Mouse (Mus musculus) intestine, embryonic 14.5 days (tissue): Measurements from ENCODE around the gene Pik3r4. TPM values are rescaled to one million over a fixed set of nuclear protein-coding genes. Genes with fewer than 3 reads are reported as not detected.
A peak's percentile ranks its signal among the peaks of the same experiment; 100 is the strongest.
"Not testable (repeated sequence)": the region's sequence is repeated elsewhere in the genome, so short reads cannot be mapped to it uniquely, and the experiment has no call there.

Experiments
- ATAC-seq: fragments of 200-750 bp; cut with Nextera tagmentation; replicated peaks from 2 replicates; pipeline ENCODE4 v1.8.0; 2017; ENCODE audit warnings: low read depth, moderate number of reproducible peaks, moderate TSS enrichment, moderate library complexity; ENCODE audit not compliant: low FRiP score, low TSS enrichment
- DNase-seq: peaks from one replicate; pipeline ENCODE4 v3.0.0-alpha.2; 2018; ENCODE audit warnings: low spot score
- H3K27ac ChIP-seq: fragments of 300-500 bp; sonication (generic); 2 replicates; pipeline ENCODE4 v1.5.1; 2014; ENCODE audit warnings: low read depth, mild to moderate bottlenecking, control low read depth
- H3K27me3 ChIP-seq: fragments of 300-500 bp; sonication (generic); replicated peaks from 2 replicates; pipeline ENCODE4 v1.6.1; 2014; ENCODE audit warnings: low read length, control low read depth; ENCODE audit not compliant: control insufficient read depth, insufficient read depth
- H3K36me3 ChIP-seq: fragments of 300-500 bp; sonication (generic); 2 replicates; pipeline ENCODE4 v1.6.1; 2014; ENCODE audit warnings: low read length, control low read depth; ENCODE audit not compliant: control insufficient read depth, insufficient read depth
- H3K4me1 ChIP-seq: fragments of 300-500 bp; sonication (generic); replicated peaks from 2 replicates; pipeline ENCODE4 v1.6.1; 2014; ENCODE audit warnings: low read length, control low read depth, mixed read lengths; ENCODE audit not compliant: control insufficient read depth, insufficient read depth
- H3K4me2 ChIP-seq: fragments of 300-500 bp; sonication (generic); 2 replicates; pipeline ENCODE4 v1.6.1; 2014; ENCODE audit warnings: low read length
- H3K4me3 ChIP-seq: fragments of 300-500 bp; sonication (generic); 2 replicates; pipeline ENCODE4 v1.5.1; 2014; ENCODE audit warnings: low read depth, low read length, control low read depth, mixed read lengths
- H3K9ac ChIP-seq: fragments of 300-500 bp; sonication (generic); 2 replicates; pipeline ENCODE4 v1.6.1; 2014; ENCODE audit warnings: mild to moderate bottlenecking, low read length
- H3K9me3 ChIP-seq: fragments of 300-500 bp; sonication (generic); 2 replicates; pipeline ENCODE4 v1.6.1; 2016; ENCODE audit warnings: low read length, control low read depth; ENCODE audit not compliant: control insufficient read depth
- WGBS: fragments of 180-500 bp; shearing (Covaris S2); extraction: QIAGEN DNeasy Blood & Tissue Kit; methylation state at CpG from one replicate; pipeline ENCODE4 v1.1.7; 2014; 5-methylcytosine and 5-hydroxymethylcytosine counted together
- polyA plus RNA-seq: library from polyadenylated mRNA; unstranded; fragments of >200 nt; fragmentation: Nextera tagmentation; extraction: Ambion mirVana; gene quantifications from 2 replicates; pipeline ENCODE4 v1.2.1, GENCODE M21; 2014

Gene Pik3r4
- polyA plus RNA-seq, result 21.8 and 22.7 TPM in 2 replicates

DNA sequence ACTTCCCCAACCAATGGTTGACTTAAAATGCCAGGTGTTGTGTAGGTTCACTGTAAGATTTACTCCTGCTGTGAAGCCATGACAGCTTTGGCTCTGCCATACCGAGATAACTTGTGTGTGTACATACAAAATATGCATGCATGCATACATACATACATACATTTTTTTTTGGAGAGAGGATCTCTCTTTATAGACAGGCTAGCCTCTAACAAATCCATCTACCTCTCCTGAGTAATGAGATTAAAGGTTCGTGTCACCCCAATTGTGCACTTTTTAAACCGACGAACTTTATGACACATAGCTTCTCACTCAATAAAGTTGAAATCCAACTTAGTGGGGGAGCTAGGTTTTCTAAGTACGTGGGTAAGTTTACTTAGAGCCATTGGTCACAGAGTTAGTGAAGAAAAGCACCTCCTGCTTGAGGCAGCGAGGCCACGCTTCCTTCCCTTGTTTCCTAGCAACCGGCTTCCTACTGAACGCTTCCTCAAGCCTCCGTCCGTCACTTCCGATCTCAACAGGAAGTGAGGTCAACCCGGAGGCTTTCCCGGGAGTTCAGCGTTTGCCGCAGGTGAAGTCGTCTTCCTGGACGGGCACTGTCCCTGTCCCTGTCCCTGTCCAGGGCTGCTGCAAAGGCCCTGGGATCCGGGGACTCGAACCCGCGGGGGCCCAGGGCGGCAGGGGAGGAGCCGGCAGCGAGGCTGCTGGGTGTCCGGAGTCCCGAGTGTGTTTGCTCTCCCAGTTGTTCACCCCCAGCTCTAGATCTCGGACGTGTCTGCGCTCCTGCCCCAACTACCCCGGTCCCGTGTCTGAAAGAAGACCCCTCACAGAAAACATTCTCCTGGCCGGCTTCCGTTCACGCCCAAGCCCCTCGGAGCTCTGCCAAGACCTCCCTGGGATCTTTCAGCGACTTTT is at the start of gene Pik3r4:
TSS of gene Pik3r4 (plus strand) at position 519 of the 912 bp plus-strand sequence.
- peak within 1 kb of the TSS; percentile 65 for H3K27ac ChIP-seq
- no peaks in the 10 kb centered on the region for H3K27me3 ChIP-seq
- peak within 1 kb of the TSS; percentile 73 for H3K4me3 ChIP-seq
- peaks cover 9% of the 10 kb centered on the region; the same call in 1 of the 2 replicates for H3K4me1 ChIP-seq
- H3K36me3 ChIP-seq, result peaks cover 19% of the 10 kb centered on the region
- 6% methylated on average over 37 of the region's 37 CpGs for WGBS
- ATAC-seq, result peak; percentile 82
- peak within 1 kb of the TSS; percentile 80 for H3K9ac ChIP-seq
- no peaks in the 10 kb centered on the region for H3K9me3 ChIP-seq
- H3K4me2 ChIP-seq, result peak within 1 kb of the TSS; percentile 82
- peak; percentile 88 for DNase-seq

DNA sequence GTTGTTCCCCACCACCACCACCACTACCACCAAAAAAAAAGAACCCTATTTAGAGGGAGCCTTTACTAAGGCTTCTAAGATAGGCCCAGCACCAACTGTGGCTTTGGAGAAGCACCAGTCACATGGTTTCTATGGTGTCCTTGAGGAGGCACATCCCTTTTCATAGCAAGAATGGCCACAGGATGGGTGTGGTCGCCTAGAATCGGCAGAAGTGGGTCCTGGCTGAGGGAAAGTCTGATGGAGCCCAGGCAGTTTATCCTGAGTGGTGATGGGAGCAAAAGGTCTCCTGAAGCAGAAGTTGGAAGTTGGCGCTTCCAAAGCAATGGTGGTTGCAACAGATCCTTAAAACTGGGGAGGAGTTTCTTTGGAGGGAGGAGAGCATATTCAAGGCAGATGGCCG is 43.9 kb upstream of the Pik3r4 start:
- Histone ChIP-seq H3K27ac (no peak overlapping the region), H3K27me3 (no peaks in the 10 kb centered on the region), H3K4me1 (no peaks in the 10 kb centered on the region), H3K36me3 (no peaks in the 10 kb centered on the region), H3K4me2 (no peak overlapping the region), H3K9me3 (no peaks in the 10 kb centered on the region), H3K4me3 (no peak overlapping the region), H3K9ac (no peak overlapping the region)
- 82% methylated on average over 4 of the region's 4 CpGs for WGBS
- no peak for ATAC-seq
- no peak for DNase-seq

DNA sequence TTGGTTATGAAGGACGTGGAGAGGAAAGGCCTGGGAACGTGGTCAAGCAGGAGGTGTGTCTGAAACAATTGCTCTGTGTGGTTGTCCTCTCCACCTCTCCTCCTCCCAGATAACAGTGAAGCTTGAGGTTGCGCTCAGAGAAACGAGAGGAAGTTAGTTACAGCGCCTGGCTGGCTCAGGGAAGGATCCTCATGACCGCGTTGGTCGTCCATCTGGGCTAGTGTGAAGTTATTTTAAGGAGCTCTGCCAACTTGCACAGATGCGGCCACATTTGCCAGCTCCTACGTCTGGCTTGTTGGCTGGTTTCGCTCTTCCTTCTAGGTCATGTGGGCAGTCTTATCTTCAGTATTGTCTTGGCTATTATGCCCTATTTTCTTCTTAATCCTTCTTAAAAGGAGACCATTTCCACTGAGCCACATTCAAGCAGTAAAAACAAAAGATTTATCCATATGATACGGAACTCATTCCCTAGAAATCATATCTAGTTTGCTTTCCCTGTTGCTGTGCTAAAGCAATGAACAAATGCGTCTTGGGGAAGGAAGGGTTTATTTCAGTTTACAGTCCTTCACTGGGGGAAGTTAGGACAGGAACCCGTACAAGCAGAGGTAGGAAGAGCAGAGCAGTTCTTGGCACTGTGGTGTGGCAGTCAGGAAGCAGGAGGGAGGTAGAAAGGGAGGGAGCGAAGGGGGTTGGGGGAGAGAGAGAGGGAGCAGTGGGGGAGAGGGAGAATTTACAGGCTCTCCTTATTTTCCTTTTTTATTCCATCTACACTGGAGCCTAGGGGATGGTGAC is 30.6 kb upstream of the Pik3r4 start:
- Histone ChIP-seq H3K27me3 (no peaks in the 10 kb centered on the region), H3K27ac (no peak overlapping the region), H3K4me2 (no peak overlapping the region), H3K4me3 (no peak overlapping the region), H3K9me3 (no peaks in the 10 kb centered on the region), H3K4me1 (no peaks in the 10 kb centered on the region), H3K36me3 (no peaks in the 10 kb centered on the region), H3K9ac (no peak overlapping the region)
- no peak for DNase-seq
- ATAC-seq, result no peak
- 87% methylated on average over 15 of the region's 15 CpGs for WGBS

DNA sequence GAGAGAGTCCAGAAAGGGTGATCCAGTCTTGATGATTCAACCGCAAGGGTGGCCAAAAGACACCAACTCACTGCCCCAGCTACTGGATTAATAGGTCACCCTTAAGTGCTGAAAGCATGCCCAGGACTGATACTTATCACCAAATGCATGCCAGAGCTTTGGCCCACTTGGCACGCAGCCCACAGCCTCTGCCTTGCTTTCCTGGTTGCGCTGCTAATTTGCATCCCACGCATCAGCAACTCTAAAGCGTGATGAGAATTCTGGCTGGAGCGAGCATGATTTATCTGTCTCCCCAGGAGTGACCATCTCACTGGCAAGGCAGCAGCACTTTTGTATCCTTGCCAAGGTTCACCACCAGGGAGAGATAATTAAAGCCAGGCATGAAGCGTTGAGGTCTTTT is 29.9 kb upstream of the Pik3r4 start:
- Histone ChIP-seq H3K36me3 (no peaks in the 10 kb centered on the region), H3K4me1 (no peaks in the 10 kb centered on the region), H3K27me3 (no peaks in the 10 kb centered on the region), H3K4me3 (no peak overlapping the region), H3K4me2 (no peak overlapping the region), H3K9ac (no peak overlapping the region), H3K27ac (no peak overlapping the region), H3K9me3 (no peaks in the 10 kb centered on the region)
- no peak for ATAC-seq
- WGBS, result 89% methylated on average over 7 of the region's 7 CpGs
- no peak for DNase-seq

DNA sequence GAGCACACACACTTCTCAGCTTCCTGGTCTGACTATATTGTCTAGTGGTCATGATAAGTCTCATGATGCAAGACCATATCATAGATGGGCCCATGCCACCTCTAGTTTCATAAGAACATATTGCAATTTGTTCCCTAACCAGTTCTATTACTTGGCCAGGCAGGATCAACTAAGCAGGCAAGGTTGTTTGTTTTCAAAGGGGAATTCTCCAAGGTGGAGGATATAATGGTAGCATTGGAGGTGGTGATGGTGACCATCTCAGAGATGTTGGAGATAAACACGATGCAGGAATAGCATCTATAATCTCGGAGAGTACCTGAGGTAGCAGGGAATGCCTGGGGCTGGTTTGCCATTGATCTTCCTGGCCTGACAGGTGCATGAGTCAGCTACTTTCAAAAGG is 26.8 kb upstream of the Pik3r4 start:
- no peaks in the 10 kb centered on the region for H3K9me3 ChIP-seq
- H3K4me3 ChIP-seq, result no peak overlapping the region
- H3K4me2 ChIP-seq, result no peak overlapping the region
- no peaks in the 10 kb centered on the region for H3K27me3 ChIP-seq
- 75% methylated on average over 2 of the region's 2 CpGs for WGBS
- H3K9ac ChIP-seq, result no peak overlapping the region
- ATAC-seq (no peak), DNase-seq (no peak)
- H3K4me1 ChIP-seq, result no peaks in the 10 kb centered on the region
- no peak overlapping the region for H3K27ac ChIP-seq
- no peaks in the 10 kb centered on the region for H3K36me3 ChIP-seq

DNA sequence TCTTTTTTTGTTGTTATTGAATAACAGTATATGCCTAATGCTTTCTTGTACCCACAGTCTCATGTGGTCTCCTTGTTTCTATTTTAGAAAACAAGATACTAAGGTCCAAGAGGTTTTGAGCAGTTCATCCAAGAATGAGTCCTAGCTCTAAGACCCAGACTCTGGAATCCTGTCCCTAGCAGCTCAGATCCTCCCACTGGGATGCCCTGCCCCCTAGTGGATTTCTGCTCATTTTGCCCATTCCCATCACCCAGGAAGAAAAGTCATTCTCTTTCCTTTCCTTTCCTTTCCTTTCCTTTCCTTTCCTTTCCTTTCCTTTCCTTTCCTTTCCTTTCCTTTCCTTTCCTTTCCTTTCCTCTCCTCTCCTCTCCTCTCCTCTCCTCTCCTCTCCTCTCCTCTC is 25.5 kb upstream of the Pik3r4 start:
- peak; percentile 80 for DNase-seq
- H3K9ac ChIP-seq, H3K27me3 ChIP-seq, H3K4me1 ChIP-seq, ATAC-seq, H3K36me3 ChIP-seq, H3K4me2 ChIP-seq, H3K4me3 ChIP-seq, H3K27ac ChIP-seq, H3K9me3 ChIP-seq: not testable (repeated sequence)

DNA sequence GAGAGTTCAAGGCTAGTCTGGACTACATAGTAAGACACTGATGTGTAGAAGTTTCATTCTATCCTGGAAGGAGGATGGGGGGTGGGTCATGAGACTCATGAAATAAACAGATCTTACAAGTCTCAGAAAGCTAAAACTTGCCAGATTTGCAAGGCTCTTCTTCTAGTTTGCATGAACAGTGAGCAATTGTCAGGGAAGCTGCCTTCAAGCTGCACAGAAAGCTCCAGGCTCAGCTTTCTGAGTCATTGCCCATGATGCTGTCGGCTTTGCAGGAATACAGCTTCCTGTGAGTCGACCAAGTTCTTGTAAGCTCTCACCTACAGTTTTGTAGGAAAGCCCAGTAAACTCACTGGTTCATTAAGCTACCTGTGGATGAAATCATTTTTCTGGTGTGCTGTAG is 8.8 kb upstream of the Pik3r4 start:
- Histone ChIP-seq H3K4me3 (no peak overlapping the region), H3K4me2 (no peak overlapping the region), H3K4me1 (no peaks in the 10 kb centered on the region), H3K27me3 (no peaks in the 10 kb centered on the region), H3K36me3 (no peaks in the 10 kb centered on the region), H3K27ac (no peak overlapping the region), H3K9ac (no peak overlapping the region), H3K9me3 (no peaks in the 10 kb centered on the region)
- ATAC-seq (no peak), DNase-seq (no peak)
- WGBS, result 77% methylated on average over 2 of the region's 2 CpGs

DNA sequence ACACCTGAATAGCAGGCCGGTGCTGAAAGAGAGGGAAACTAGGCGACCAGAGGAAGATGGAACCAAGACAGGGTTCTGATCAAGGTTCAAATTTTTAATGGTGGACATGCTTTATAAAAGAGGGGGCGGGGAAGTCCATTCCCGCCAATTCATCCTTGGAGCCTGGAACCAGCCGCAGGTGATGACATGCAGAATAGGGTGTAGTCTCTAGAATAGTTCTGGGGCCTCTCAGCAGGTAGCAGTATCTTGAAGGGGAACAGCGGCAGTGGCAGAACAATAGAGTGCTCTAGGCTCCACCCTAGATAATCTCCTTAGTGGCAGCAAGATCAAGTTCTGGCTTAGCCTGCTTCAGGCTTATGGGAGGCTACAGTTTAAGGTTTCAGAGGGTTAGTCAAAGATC is 1.4 kb upstream of the Pik3r4 start:
- not testable (repeated sequence) for H3K9ac ChIP-seq, H3K27me3 ChIP-seq, H3K4me3 ChIP-seq, H3K27ac ChIP-seq, H3K4me1 ChIP-seq, DNase-seq, H3K9me3 ChIP-seq, H3K4me2 ChIP-seq, ATAC-seq
- peaks cover 19% of the 10 kb centered on the region for H3K36me3 ChIP-seq
- 74% methylated on average over 6 of the region's 6 CpGs for WGBS
